Mouse (Mus musculus): ENCODE results near the gene Als2cr12.
"Not testable (repeated sequence)": the region's sequence is repeated elsewhere in the genome, so short reads cannot be mapped to it uniquely, and the experiment has no call there.

- not testable (repeated sequence) for TF ChIP-seq CTCF (IDR thresholded peaks at IDR 0.05; ENCODE audit: extremely low read depth, insufficient read length, insufficient replicate concordance, low read depth, low read length); POLR2A (IDR thresholded peaks at IDR 0.05; ENCODE audit: low read depth, low read length)
Measured at GRCm38 (mm10) chr1:58697607-58698006, 1.8 kb upstream of the Als2cr12 start.
